Mouse (Mus musculus) small intestine, adult 2 months (tissue): ENCODE results near the gene Arl4c. TPM values are rescaled to one million over a fixed set of nuclear protein-coding genes. Genes with fewer than 3 reads are reported as not detected.

Experiments used
- H3K27ac ChIP-seq: fragments of 200-500 bp; 2 replicates; pipeline ENCODE4 v1.5.1; 2012; ENCODE audit warnings: low read depth, low read length, control low read depth, inconsistent platforms; ENCODE audit not compliant: insufficient read depth
- H3K27me3 ChIP-seq: fragments of 200-500 bp; 2 replicates; pipeline ENCODE4 v1.6.1; 2012; ENCODE audit warnings: mild to moderate bottlenecking, moderate library complexity, low read length, inconsistent platforms; ENCODE audit not compliant: control insufficient read depth, insufficient read depth
- H3K36me3 ChIP-seq: fragments of 200-500 bp; 2 replicates; pipeline ENCODE4 v1.6.1; 2012; ENCODE audit warnings: mild to moderate bottlenecking, low read length, control low read depth, inconsistent platforms; ENCODE audit not compliant: control insufficient read depth, insufficient read depth
- H3K4me1 ChIP-seq: fragments of 200-500 bp; 2 replicates; pipeline ENCODE4 v1.6.1; 2012; ENCODE audit warnings: low read length, inconsistent platforms, mixed read lengths; ENCODE audit not compliant: control insufficient read depth, insufficient read depth, insufficient read length
- H3K4me3 ChIP-seq: fragments of 200-500 bp; 2 replicates; pipeline ENCODE4 v1.5.1; 2012; ENCODE audit warnings: low read depth, mild to moderate bottlenecking, control low read depth, inconsistent platforms, low read length, moderate library complexity
- CTCF ChIP-seq: fragments of 200-500 bp; IDR thresholded peaks from 2 replicates; pipeline ENCODE4 v1.5.1; 2012; ENCODE audit warnings: low read depth, mild to moderate bottlenecking, control low read depth, inconsistent platforms, low read length, moderate library complexity, mixed read lengths; ENCODE audit not compliant: insufficient replicate concordance, insufficient read length; ENCODE audit errors: extremely low read depth
- POLR2A ChIP-seq: fragments of 200-500 bp; IDR thresholded peaks from 2 replicates; pipeline ENCODE4 v1.6.1; 2012; ENCODE audit warnings: low read depth, mild to moderate bottlenecking, control low read depth, inconsistent platforms, low read length, moderate library complexity
- WGBS: fragments of 180-500 bp; shearing (Covaris S2); methylation state at CpG from one replicate; pipeline ENCODE4 v1.1.7; 2018; 5-methylcytosine and 5-hydroxymethylcytosine counted together
- polyA plus RNA-seq: library from polyadenylated mRNA; depleted of rRNA; stranded (reverse); fragments of >200 nt; gene quantifications from 2 replicates; pipeline ENCODE4 v1.2.3, GENCODE M21; 2012

Arl4c gene
- polyA plus RNA-seq, 1 experiment = 6.5 TPM

DNA sequence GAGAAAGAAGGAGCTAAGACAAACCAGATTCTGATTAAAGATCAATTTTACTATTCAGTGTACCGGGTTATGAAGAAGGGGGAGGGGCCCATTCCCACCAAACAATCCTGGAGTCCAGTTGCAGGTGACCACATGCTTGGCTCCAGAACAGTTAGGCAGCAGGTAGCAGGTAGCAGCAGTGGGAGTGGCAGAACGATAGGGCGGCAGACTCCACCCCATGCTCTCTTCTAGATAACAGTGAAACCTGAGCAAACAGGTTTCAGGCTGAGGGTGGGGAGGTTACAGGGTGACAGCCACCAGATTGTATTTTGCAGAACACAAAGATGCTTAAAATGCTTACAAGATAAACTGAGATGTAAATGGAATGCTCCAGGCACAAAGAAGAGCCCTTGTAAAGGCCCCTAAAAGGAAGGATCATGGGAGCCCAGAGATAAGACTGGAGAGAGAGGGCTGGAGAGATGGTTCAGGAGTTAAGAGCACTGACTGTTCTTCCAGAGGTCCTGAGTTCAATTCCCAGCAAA, 56.4 kb downstream of the Arl4c start:
- TF ChIP-seq POLR2A = no peak
- no peak for TF ChIP-seq CTCF
- Histone ChIP-seq H3K36me3 (no peaks in the 10 kb centered on the region), H3K4me1 (no peaks in the 10 kb centered on the region), H3K4me3 (no peak overlapping the region), H3K27ac (no peak overlapping the region), H3K27me3 (no peaks in the 10 kb centered on the region)
- 31% methylated on average over 3 of the region's 3 CpGs for WGBS

DNA sequence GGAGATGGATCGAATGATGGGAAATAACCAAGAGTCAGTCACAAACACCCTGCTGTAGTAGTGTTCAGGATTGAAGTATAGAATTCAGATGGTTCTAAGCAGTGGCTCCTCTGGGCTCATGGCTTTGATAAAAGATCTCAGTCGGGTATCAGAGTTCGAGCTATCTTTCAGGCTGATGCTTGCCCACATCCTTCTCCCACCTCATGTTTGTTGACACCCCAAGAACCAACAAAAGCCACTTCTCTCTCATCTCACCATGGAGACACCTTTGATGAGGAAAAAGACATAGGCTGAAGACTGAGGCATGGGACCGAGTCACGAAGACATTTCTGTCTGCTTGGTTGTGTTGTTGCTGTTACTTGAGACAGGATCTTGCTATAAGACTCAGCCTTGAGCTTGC, 57.6 kb downstream of the Arl4c start:
- 85% methylated on average over 5 of the region's 5 CpGs for WGBS
- TF ChIP-seq POLR2A = no peak
- TF ChIP-seq CTCF = no peak
- Histone ChIP-seq H3K36me3 (no peaks in the 10 kb centered on the region), H3K27me3 (no peaks in the 10 kb centered on the region), H3K27ac (no peak overlapping the region), H3K4me3 (no peak overlapping the region), H3K4me1 (peaks cover 4% of the 10 kb centered on the region; the same call in 1 of the 2 replicates)

DNA sequence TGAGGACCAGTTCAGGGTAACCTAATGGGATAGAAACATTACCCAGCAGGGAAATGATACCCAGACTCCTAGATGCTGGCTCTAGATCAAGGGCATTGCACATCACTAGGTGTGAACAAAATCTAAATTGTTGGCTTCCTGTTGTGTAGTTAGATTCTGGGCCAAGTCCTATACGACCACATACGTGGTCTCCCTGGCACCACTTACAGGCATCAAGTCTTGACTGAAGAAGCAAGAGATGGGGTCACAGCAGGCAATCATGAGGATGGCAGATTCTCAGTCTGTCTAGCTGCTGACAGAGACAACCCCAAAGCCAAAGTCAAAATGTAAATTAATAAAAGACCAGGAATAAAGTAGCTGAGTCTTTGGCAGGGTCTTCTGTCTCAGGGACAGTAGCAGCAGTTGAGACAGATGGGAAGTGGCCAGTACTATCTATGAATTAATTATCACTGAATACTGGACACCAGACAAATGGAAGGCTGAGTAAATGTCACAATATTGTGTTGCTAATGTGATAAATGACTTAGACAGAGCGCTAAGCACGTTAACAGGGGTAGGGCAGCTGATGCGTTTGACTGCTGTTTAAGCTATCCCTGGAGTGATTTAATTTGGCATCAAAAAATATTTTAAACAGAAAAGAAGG, 58.7 kb downstream of the Arl4c start:
- WGBS = 86% methylated on average over 5 of the region's 5 CpGs
- H3K36me3 ChIP-seq = no peaks in the 10 kb centered on the region
- peaks cover 6% of the 10 kb centered on the region; the same call in 1 of the 2 replicates for H3K4me1 ChIP-seq
- no peak overlapping the region for H3K4me3 ChIP-seq
- no peak overlapping the region for H3K27ac ChIP-seq
- no peaks in the 10 kb centered on the region for H3K27me3 ChIP-seq
- TF ChIP-seq POLR2A (no peak), CTCF (no peak)

DNA sequence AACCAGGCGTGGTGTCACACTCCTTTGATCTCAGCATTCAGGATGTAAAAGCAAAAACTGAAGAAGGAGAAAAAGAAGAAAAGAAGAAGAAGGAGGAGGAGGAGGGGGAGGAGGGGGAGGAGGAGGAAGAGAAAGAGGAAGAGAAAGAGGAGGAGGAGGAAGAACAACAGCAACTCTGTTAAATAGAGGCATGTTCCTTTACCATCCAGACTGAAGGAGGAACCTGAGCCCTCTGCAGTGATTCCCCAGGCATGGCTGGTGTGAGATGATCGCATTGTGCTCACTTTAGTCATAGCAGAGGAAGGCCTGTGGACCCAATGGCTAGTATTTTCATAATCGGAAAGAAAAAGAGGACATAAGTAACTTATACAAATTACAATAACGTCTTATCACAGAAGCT, 59.3 kb downstream of the Arl4c start:
- WGBS = 79% methylated on average over 4 of the region's 4 CpGs
- Histone ChIP-seq H3K27ac (no peak overlapping the region), H3K4me3 (no peak overlapping the region), H3K4me1 (peaks cover 6% of the 10 kb centered on the region; the same call in 1 of the 2 replicates), H3K27me3 (no peaks in the 10 kb centered on the region), H3K36me3 (no peaks in the 10 kb centered on the region)
- TF ChIP-seq POLR2A (no peak), CTCF (no peak)

DNA sequence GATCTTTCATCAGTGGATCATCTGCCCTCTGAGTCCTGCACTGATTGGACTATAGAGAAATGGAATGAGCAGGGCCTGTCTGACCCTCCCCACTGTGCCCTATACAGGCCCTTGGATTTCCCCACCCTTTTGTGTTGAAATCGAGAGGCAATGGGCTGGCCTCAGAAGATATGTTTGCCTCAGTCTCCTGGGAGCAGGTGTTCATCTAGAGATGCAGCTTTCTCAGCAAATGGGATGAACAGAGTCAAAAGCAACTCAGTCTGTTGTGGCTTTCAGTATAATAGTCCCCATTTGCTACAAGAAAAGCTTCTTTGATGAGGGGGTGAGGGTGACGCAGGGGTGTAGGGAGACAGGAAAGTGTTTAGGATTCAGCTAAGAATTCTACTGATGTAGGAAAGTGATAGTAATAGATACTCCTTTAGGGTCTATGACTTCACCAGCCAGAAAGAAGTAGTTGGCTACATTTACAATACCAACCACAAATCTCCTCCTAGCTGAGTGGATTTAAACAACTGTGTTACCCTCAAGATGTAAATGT, 60.3 kb downstream of the Arl4c start:
- H3K27me3 ChIP-seq = no peaks in the 10 kb centered on the region
- H3K4me3 ChIP-seq = no peak overlapping the region
- no peak for TF ChIP-seq CTCF
- TF ChIP-seq POLR2A = no peak
- H3K27ac ChIP-seq = no peak overlapping the region
- H3K4me1 ChIP-seq = peaks cover 6% of the 10 kb centered on the region; the same call in 1 of the 2 replicates
- 72% methylated on average over 2 of the region's 2 CpGs for WGBS
- H3K36me3 ChIP-seq = no peaks in the 10 kb centered on the region

DNA sequence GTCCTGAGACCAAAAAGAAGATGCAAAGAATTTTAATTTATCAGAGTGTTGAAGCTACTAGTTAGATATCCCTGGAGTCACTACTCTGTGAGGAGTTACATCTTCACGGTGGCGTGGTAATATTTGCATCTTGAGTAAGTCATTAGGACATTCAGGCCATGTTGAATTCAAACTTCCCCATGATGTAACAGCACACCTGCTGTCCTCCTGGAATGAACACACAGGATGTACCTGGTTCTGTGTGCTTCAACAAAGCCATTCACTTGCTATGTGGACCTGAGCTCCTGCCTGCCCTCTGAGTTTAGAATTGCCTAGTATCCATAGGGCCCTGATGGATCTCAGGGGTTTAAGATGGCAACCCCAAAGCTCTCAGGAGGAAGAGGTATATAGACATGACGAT, 60.8 kb downstream of the Arl4c start:
- WGBS = 90% methylated on average over 3 of the region's 3 CpGs
- Histone ChIP-seq H3K36me3 (no peaks in the 10 kb centered on the region), H3K27me3 (no peaks in the 10 kb centered on the region), H3K27ac (no peak overlapping the region), H3K4me1 (peaks cover 6% of the 10 kb centered on the region; the same call in 1 of the 2 replicates), H3K4me3 (no peak overlapping the region)
- TF ChIP-seq POLR2A (no peak), CTCF (no peak)

DNA sequence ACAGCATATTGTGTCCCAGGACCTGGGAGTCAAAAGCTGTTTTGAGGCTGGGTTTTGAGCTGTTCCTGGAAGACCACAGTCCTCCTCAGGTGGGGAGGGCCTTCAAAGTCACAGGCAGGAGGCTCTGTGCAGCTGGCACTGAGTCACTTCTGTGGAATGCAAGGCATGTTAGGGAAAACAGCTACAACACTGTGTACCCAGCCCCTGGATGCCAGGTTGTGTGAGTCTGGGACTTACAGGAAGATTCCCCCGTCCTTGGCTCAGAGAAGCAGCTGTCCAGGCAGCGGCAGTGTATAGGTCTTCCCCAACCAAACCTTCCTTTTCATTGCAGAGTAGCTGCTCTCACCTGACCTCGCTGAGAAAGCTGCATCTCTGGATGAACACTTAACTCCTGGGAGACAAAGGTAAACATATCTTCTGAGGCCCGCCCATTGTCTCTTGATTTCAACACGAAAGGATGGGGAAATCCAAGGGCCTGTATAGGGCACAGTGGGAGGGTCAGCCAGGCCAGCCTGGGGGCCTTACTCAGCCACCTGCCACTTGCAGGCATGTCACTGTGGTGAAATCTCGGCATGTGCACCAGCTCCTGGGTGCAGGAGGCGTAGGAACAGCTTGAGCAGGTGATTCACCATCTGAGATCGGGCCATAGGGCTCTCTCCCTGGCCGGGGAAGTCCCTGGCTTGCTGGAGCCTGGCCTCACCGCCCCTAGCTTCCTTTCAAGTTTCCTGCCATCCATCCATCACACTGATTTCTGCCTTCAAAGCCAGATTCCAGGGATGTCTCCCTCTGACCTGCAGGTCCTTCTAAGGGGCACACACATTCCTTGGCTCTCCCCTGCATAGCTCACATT, 62.4 kb downstream of the Arl4c start:
- peaks cover 10% of the 10 kb centered on the region for H3K4me1 ChIP-seq
- H3K4me3 ChIP-seq = no peak overlapping the region
- no peaks in the 10 kb centered on the region for H3K36me3 ChIP-seq
- no peaks in the 10 kb centered on the region for H3K27me3 ChIP-seq
- 29% methylated on average over 10 of the region's 10 CpGs for WGBS
- no peak overlapping the region for H3K27ac ChIP-seq
- TF ChIP-seq CTCF (no peak), POLR2A (no peak)
